Mouse (Mus musculus) small intestine, adult 2 months (tissue): Measurements from ENCODE around the gene Sh2d7.

ENCODE experiments used
- CTCF ChIP-seq: fragments of 200-500 bp; IDR thresholded peaks from 2 replicates; pipeline ENCODE4 v1.5.1; 2012; ENCODE audit warnings: low read depth, mild to moderate bottlenecking, control low read depth, inconsistent platforms, low read length, moderate library complexity, mixed read lengths; ENCODE audit not compliant: insufficient replicate concordance, insufficient read length; ENCODE audit errors: extremely low read depth
- POLR2A ChIP-seq: fragments of 200-500 bp; IDR thresholded peaks from 2 replicates; pipeline ENCODE4 v1.6.1; 2012; ENCODE audit warnings: low read depth, mild to moderate bottlenecking, control low read depth, inconsistent platforms, low read length, moderate library complexity

GRCm38 (mm10) chr9:54559771-54560471 is 21.1 kb downstream of the Sh2d7 start, which contains the start of gene Cib2:
- peak; percentile 41; the same call in 1 of the 2 replicates for TF ChIP-seq CTCF
- TF ChIP-seq POLR2A: peak; percentile 44; the same call in 1 of the 2 replicates
